Mouse (Mus musculus) heart, postnatal 0 days (tissue): ENCODE data around the gene Ints1.

Source experiments
- CTCF ChIP-seq: IDR thresholded peaks from 2 replicates; pipeline ENCODE4 v1.5.1; 2016; ENCODE audit warnings: antibody characterized with exemption, control low read depth, low read depth
- EP300 ChIP-seq: IDR thresholded peaks from 2 replicates; pipeline ENCODE4 v1.6.1; 2016; ENCODE audit warnings: antibody characterized with exemption, low read depth

- no peak for TF ChIP-seq CTCF
- no peak for TF ChIP-seq EP300
Measured at GRCm38 (mm10) chr5:139718949-139719348, 56.5 kb downstream of the Ints1 start.
